Mouse (Mus musculus) B cell, adult 2 months (primary cell): ENCODE data around the gene Zfp651.

ENCODE experiments used
- DNase-seq, 2 experiments: peaks; one replicate each; pipeline ENCODE4 v3.0.0; 2022

Zfp651 gene

DNA sequence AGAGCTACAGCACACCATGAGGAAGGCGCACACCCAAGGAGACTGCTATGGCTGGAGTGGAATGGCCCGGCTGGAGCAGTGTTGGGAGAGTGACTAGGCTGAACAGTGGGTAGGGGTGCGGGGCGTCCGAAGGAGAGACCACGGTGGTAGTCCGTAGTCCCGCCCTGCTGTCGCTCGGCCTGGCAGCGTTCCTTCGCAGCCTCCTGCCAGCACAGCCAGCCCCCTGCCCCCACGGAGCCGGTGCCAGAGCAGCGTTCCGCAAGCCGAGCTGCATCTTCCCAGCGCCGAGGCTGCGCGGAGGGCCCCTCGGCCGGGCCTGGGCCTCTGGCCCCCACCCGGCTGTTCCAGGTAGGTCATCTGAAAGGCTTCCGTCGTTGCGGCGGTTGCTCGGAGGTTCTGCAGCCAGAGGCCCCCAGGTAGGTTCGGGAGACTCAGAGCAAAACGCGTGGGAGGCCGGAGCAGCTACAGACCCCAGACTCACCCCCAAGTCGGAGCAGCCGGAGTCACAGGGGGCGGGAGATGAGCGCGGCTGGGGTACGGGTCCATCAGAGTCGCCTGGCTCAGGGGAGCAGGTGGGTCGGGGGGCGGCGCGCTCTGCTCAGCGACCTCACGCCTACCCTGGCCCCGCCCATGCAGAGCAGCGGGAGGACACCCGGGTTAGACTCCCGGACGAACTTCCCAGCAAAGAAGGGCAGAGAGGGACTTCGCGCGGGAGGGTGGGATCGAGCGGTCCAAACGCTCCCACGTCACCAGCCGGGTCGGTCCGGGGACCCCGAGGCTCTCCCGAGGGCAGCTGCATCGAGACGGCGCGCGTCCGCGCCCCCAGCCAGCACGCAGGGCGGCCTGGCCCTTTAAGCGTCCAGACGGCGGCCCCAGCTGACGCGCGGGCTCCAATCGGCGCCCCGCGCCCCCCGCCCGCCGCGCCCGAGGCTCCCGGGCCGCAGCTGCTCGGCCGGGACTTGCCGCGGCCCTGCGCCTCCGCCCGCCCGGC, at the start of gene Zfp651:
TSS of gene Zfp651 (plus strand) at position 240 of the 991 bp plus-strand sequence.
- DNase-seq, result peak in 1 of 2 experiments; percentile 31

DNA sequence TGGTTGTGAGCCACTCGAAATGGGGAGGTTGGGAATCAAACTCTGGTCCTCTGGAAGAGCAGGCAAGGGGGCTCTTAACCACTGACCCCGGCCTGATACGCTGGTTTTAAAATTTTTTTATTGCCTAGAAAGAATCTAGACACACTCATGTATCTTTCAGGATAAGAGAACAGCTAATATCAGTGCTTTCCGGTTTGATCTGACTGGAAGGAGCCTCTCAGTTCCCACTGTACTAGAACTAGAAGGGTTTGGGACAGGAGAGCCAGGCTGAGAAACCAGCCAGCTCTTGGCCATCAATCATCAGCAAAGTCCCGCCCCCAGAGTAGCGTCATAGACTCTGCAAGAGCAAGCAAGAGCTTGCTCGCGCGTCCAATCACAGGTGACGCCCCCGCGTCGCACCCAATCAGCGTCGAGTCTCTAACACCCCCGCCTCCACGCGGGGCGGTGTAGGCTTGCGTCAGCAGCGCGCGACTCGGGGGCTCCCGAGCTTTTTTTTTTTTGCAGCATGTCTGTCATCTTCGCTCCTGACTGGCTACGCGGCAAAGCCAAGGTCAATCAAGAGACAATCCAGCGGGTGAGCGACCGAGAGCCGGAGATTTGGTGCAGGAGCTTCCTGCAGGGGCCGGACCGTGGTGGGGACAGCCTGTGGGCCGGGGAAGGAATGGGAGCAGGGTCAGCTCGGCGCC, 49.1 kb upstream of the Zfp651 start, which contains the start of gene Ss18l2:
TSS of gene Ss18l2 (plus strand) at position 432 of the 686 bp plus-strand sequence.
- DNase-seq, result peak; percentile 96 to 97

DNA sequence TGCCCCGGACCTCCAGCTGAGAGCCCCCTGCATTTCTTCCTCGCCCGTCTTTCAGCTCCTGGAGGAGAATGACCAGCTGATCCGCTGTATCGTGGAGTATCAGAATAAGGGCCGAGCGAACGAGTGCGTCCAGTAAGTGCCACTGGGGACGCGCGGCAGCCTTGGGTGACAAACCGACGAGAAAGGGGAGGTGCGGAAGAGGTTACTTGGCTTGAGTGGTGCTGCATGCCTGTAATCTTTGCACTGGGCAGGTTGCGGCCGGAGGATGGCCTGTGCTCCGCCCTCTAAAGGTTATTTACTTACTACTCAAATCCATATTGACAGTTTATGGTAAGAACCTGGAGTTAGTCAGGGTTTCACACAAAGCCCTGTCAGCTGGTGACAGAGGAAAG, 48.5 kb upstream of the Zfp651 start:
- DNase-seq, result no peak

- no peak for DNase-seq
Observed at GRCm38 (mm10) chr9:121717048-121717447, 42.1 kb upstream of the Zfp651 start.

DNA sequence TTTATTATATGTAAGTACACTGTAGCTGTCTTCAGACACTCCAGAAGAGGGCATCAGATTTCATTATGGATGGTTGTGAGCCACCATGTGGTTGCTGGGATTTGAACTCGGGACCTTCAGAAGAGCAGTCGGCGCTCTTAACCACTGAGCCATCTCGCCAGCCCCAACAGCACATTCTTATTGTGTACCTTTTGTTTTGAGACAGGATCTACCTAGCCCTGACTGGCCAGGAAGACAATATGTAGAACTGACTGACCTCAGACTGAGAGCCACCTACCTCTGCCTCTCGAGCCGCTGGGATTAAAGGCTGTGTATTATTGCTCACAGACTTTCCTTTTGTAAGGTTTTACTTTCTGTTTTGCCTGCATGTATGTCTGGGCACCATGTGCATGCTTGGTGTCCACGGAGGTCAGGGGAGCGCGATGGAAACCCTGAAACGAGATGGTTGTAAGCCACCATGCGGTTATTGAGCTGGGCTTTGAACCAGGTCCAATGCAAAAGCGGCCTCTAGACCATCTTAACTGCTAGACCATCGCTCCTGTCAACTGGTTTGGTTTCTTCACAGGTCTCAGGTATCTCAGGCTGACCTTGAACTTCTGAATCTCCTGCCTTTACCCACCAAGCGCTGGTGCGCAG, 40.9 kb upstream of the Zfp651 start:
- no peak for DNase-seq

GRCm38 (mm10) chr9:121718792-121719318, 40.3 kb upstream of the Zfp651 start, which contains the start of gene Nktr:
Nktr (plus strand) TSS chr9:121719169.
- DNase-seq, result peak; percentile 95

GRCm38 (mm10) chr9:121719347-121720331, 39.5 kb upstream of the Zfp651 start:
- peak; percentile 46 to 48 for DNase-seq

DNA sequence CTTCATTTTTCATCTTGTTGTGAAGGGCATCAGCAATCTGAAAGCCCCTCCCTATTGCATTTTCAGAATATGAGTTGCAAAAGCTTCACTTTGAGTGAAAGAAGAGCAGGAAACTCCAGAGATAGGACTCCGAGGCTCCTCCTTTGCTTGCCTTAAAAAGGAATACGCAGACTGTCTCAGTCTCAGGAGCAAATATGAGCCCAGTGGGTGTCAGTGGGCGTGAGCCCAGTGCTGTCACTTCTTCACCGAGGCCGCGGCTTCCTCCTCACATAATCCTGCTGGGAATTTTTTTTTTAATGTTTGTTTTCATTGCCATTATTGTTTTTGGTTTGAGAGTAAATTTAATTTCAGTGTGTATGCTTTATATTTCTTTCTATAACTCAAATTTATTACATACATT, 18.6 kb upstream of the Zfp651 start:
- no peak for DNase-seq

GRCm38 (mm10) chr9:121741168-121741567, 18.0 kb upstream of the Zfp651 start:
- no peak for DNase-seq

GRCm38 (mm10) chr9:121744051-121744450, 15.1 kb upstream of the Zfp651 start:
- no peak for DNase-seq

- no peak for DNase-seq
Observed at GRCm38 (mm10) chr9:121752774-121753173, 6.4 kb upstream of the Zfp651 start.

GRCm38 (mm10) chr9:121754624-121755023, 4.5 kb upstream of the Zfp651 start:
- DNase-seq, result no peak

DNA sequence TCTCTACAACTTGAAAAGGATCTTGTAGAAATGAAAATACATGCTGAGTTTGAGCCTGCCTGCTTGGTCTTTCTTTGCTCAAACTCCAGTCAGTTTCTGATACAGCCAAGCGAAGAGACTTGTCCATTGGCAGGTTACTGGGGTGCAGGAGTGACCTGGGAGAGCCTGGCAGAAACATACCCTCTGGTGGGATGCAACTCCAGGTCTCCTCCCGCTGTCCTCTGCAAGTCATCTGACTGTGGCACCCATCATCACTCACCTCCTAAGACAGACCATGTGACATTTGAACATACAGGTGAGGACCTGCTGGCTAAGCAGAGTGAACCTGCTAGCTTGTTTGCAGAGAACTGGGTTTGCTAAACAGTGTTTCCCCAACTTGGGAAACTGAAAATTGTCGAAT, 2.3 kb upstream of the Zfp651 start:
- DNase-seq, result no peak

DNA sequence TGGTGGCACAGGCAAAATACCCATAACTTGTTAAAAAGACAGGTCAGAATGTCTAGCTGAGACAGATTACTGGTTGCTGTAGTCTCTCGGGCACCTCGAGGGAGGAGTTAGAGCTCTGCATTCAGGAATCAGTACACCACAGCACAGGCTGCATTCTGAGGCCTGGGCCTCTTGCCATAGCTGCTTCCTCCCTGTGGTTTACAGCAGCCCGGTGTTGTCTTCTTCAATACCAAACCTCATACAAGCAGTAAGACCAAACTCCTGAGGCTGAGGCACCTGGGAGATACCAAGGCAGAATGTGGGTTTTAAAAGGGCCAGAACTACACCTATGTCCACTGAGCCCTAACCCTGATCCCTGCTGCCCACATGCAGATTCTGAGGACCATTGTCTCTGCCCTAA, 1.7 kb upstream of the Zfp651 start:
- peak in 1 of 2 experiments; percentile 24 for DNase-seq

DNA sequence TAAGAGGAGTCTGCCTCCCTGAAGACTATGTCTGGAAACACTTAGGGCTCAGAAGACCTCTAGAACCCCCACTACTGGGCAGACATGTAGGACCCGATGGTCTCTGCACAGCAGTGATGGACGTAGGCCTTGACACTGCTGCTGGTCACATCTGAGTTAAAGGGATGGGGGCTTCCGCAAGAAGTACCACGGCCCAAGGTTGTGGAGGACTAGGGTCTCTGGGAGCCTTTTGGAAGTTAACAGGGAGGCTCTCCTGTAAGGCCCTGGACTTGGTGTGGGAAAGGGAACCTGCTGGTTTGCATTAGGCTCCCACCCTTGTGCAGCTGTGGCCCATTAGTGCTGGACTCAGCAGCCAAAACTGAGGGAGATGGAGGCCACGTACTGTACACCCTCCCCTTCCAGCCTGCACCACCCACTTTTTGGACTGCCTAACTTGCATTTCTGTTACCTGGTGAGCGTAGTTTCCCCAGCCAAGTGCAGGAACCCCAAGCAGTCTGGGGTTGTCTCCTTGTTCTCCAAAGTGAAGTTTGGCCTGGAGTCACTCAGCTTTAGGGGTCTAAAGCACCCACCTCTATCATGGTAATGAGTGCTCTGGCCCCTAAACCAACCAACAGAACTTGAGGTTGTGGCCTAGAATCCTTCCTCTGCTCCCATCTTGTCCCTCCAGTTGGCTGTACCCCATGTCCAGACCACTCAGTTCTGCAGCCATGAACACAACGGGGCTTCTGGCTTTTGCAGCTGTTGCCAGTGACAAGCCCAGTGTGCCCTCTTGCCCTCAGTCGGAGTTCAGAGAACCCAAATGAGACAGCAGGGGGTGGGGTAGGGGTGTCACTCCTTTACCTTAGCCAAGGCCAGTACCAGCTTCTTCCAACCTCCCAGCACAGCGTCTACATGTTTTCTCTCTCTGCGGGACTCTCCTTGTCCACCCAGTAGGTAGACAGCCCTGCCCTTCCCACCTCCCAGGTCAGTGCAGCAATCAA, 1.0 kb upstream of the Zfp651 start:
- DNase-seq, result peak; percentile 35 to 37

DNA sequence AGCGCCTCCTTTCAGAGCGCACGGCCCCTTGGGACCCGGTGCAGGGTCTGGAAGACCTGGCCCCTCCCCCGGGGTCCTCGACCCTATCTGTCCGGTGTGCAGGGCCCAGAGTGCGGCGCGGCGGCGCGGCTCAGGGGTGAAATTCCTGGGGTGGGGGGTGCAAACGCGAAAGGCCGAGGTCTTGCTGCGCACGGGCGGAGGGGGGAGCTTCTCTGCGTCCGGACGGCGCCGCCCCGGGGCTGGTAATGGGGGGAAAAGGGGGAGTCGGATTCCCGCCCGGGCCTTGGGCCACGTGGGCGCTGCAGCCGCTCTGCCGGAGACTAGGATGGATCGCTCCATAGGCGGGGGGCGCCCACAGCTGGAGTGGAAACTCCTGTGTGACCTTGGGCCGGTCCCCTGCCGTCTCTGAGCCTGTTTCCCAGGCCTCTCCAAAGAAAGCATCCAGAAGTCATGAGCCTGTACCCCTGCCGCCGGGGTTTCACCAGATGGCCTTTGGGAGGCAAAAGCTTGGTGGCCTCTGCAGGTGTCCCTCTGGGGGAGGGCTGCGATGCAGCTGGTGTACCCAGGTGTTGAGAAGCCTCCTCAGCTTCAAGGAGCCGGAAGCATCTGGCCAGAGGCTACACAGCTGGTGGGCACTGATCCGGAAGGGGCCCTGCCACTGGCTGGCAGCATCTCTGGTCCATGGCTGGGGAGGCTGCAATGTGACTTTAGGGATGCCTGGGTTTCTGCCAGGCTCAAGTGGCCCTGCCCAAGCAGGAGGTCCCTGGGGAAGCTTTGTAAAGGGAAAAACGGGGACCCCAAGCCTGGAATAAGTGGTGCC, 1.4 kb downstream of the Zfp651 start:
- peak; percentile 38 to 41 for DNase-seq

DNA sequence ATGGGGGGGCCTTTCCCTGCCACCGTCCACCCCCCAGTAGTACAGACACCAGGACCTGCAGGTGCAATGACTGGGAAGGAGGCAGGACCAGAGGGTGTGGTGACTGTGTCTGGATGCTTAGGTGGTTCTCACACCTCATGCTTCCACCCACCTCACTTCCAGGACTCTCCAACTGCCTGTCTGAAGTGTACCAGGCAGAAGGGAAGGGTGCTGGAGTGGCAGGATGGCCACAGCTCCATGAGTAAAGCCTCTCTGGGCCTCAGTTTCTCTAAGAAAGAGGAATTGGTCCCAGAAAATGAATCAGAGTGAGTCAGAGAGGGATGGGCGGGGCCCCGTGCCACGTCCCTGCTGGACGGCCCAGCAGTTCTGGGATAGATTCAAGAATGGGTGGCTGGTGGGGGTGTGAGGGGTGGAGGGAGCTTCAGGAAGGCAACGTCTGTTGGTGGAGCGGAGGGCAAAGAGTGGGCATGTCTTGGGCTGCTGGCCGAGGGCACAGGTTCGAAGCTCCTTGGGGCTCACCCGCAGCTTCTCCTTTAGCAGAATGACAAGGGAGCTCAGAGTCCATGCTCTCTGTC, 2.0 kb downstream of the Zfp651 start:
- DNase-seq, result no peak

DNA sequence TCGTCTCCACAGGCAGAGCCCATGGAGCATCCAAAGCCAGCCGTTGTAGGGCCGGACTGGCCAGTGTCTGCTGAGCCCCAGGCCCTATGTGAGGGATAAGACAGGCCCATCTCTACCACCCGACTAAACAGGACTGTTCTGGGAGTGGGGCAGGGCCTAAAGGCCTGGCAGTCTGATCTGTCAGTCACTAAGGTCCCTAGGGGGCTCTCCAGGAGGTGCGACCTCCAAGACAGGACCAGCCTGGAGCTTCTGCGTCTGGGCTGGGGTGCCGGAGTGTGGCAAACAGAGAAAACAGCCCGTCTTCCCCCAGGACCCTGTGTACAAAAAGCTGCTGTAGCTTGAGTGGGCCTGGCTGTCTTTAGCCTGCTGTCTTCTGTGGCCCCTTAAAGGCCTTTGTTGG, 2.7 kb downstream of the Zfp651 start:
- DNase-seq, result peak in 1 of 2 experiments; percentile 19

DNA sequence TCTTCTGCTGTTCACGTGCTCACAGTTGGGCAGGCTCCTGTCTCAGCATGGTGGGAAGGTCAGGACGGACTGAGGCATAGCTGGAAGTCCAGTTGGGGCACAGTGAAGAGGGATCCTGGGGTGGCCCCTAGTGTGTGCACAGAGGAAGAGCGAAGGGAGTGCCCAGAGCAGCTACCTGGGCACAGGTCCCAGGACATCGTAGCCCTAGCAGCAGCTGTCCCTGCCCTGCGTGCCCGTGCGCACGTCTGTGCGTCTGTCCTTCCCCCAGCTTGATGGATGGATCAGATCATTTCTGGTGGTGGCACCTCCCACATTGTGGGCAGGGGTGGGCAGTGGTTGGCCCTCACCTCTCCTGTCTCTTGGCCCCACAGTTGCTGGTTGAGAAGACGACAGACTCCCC, 3.1 kb downstream of the Zfp651 start:
- DNase-seq, result no peak
